Mouse (Mus musculus) erythroblast, embryonic 14.5 days (primary cell): ENCODE data around the gene Erich2.

ENCODE experiments used
- GATA1 ChIP-seq: IDR thresholded peaks from 2 replicates; pipeline ENCODE4 v1.6.1; 2012; ENCODE audit warnings: low read length, inconsistent platforms, mixed read lengths
- TAL1 ChIP-seq: IDR thresholded peaks from 3 replicates; pipeline ENCODE4 v1.6.1; 2012; ENCODE audit warnings: low read length, inconsistent platforms, mixed read lengths

DNA sequence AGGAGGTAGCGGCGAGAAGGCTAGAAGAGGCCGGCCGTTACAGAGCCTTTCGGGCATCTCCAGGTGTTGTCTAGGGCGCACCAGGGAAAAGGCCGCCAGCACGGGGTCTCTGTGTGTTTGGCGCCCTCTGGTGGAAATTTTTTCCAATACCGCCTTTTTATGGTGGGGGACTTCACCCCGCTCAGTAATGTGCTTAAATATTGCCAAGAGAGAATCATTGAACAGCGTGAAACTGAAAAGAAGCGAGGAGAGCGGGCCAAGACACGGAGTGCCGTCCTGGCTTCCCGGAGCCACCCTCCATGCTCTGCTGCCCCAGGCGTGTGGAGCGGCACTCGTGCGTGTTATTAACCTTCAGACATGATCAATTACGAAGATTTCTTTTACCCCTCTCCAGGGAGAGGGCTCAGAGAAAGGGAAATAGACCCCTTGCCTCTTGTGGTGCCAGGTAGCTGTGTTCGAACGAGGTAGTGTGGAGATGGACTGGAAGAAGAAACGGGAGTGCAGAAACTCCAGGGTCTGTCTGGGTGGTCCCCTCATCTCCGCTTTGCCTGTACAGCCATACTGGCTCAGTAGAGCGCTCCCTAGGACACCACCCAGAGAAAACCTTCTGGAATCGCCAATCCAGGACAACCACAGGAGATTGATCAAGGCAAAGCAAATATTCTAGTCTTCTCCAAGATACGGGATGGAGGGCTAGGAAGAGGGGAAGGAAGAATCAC is 52.6 kb downstream of the Erich2 start:
- TF ChIP-seq GATA1 (no peak), TAL1 (no peak)
